Mouse (Mus musculus): ENCODE data around the gene Ptpra.

DNA sequence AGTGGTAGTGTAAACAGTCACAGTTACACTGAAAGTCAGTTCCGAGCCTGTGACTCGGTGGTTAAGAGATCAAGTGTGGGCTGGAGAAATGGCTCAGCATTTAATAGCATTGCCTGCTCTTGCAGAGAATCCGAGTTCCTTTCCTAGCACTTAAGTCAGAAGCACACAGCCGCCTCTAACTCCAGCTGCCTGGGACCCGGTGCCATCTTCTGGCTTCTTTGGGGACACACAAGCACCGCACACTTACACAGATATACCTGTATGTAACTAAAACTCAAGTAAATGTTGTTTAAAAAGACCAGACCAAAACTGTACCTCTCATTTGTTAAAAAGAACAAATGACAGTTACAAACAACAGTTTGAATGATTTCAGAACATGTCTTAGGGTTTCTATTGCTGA lies 78.4 kb downstream of the Ptpra start:
- TF ChIP-seq POLR2A (IDR thresholded peaks at IDR 0.05; ENCODE audit: low read depth, low read length) (no peak), SMC3 (IDR thresholded peaks at IDR 0.05; ENCODE audit: low read depth, low read length) (no peak), HCFC1 (IDR thresholded peaks at IDR 0.05; ENCODE audit: low read depth, low read length) (no peak), ZMIZ1 (IDR thresholded peaks at IDR 0.05; ENCODE audit: low read depth, low read length) (no peak), KAT2A (IDR thresholded peaks at IDR 0.05; ENCODE audit: insufficient replicate concordance, low read length) (no peak)

Measured in CH12.LX (cell line).